Mouse (Mus musculus): ENCODE measurements around the gene Rasal3.

- TF ChIP-seq CTCF (IDR thresholded peaks at IDR 0.05) (no peak), POLR2A (IDR thresholded peaks at IDR 0.05; ENCODE audit: insufficient read depth, low read depth, low read length) (no peak)
These were observed 49.7 kb downstream of the Rasal3 start for GRCm38 (mm10) chr17:32353696-32354095.

Measured in heart, adult 2 months (tissue).